Mouse (Mus musculus) heart, embryonic 12.5 days (tissue): Measurements from ENCODE around the gene Ccdc15. TPM values are rescaled to one million over a fixed set of nuclear protein-coding genes. Genes with fewer than 3 reads are reported as not detected.
A peak's percentile ranks its signal among the peaks of the same experiment; 100 is the strongest.

Experiments
- ATAC-seq: fragments of 200-750 bp; cut with Nextera tagmentation; 2 replicates; pipeline ENCODE4 v1.8.0; 2017; ENCODE audit warnings: moderate TSS enrichment, moderate library complexity; ENCODE audit not compliant: insufficient number of reproducible peaks, low FRiP score
- H3K27ac ChIP-seq: fragments of 300-500 bp; sonication (generic); 2 replicates; pipeline ENCODE4 v1.5.1; 2016; ENCODE audit warnings: mild to moderate bottlenecking, moderate library complexity; ENCODE audit not compliant: poor library complexity, severe bottlenecking
- H3K27me3 ChIP-seq: fragments of 300-500 bp; sonication (generic); replicated peaks from 2 replicates; pipeline ENCODE4 v1.6.1; 2016; ENCODE audit warnings: mild to moderate bottlenecking, moderate library complexity
- H3K36me3 ChIP-seq: fragments of 300-500 bp; sonication (generic); 2 replicates; pipeline ENCODE4 v1.6.1; 2016; ENCODE audit warnings: mild to moderate bottlenecking, moderate library complexity
- H3K4me1 ChIP-seq: fragments of 300-500 bp; sonication (generic); replicated peaks from 2 replicates; pipeline ENCODE4 v1.6.1; 2016; ENCODE audit warnings: mild to moderate bottlenecking
- H3K4me2 ChIP-seq: fragments of 300-500 bp; sonication (generic); 2 replicates; pipeline ENCODE4 v1.6.1; 2016; ENCODE audit warnings: mild to moderate bottlenecking, moderate library complexity
- H3K4me3 ChIP-seq: fragments of 300-500 bp; sonication (generic); 2 replicates; pipeline ENCODE4 v1.5.1; 2016; ENCODE audit warnings: mild to moderate bottlenecking
- H3K9ac ChIP-seq: fragments of 300-500 bp; sonication (generic); 2 replicates; pipeline ENCODE4 v1.6.1; 2016; ENCODE audit warnings: mild to moderate bottlenecking, moderate library complexity
- H3K9me3 ChIP-seq: fragments of 300-500 bp; sonication (generic); replicated peaks from 2 replicates; pipeline ENCODE4 v1.6.1; 2016; ENCODE audit warnings: mild to moderate bottlenecking, moderate library complexity
- WGBS: fragments of 180-500 bp; shearing (Covaris S2); methylation state at CpG from one replicate; pipeline ENCODE4 v1.1.7; 2016; 5-methylcytosine and 5-hydroxymethylcytosine counted together
- polyA plus RNA-seq: library from polyadenylated mRNA; unstranded; fragments of >200 nt; fragmentation: Nextera tagmentation; extraction: Ambion mirVana; gene quantifications from 2 replicates; pipeline ENCODE4 v1.2.1, GENCODE M21; 2016

Ccdc15 gene
- polyA plus RNA-seq: 5.4 and 5.6 TPM in 2 replicates

DNA sequence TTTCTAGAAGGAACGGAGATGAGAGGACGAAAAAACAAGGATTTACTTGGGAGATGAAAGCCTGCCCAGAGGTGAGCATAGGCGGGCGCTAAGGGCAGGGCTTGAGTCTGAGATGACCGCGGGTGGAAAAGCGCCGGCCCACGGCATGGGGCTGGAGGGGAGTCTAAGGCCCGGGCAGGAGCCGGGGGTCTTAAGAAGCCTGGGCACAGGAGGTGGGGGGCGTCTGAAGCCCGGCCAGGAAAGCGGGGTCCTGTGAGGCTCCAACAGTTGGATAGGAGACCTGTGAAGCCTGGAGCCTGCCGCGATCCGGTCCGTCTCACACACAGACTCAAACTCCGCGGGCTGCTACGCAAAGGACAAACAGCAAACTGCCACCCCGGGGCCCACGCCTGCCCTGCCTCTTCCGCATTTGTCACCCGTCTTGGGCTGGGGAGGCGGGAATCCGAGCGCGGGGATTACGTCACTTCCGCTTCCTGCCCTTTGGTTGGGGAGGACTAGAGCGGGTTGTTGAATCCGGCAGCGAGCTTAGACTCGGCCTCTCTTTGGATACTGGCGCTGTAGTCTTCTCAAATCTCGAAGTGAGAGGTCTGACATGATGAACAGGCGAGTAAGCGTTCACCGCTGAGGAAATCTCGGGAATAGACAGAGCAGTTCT is at the start of gene Ccdc15:
Gene Ccdc15 (minus strand): TSS at position 445 of the 655 bp plus-strand sequence.
- Histone ChIP-seq H3K27me3 (no peaks in the 10 kb centered on the region), H3K4me1 (peaks cover 4% of the 10 kb centered on the region), H3K9ac (peak within 1 kb of the TSS; percentile 80), H3K27ac (peak within 1 kb of the TSS; percentile 93), H3K36me3 (no peaks in the 10 kb centered on the region), H3K9me3 (no peaks in the 10 kb centered on the region), H3K4me3 (peak within 1 kb of the TSS; percentile 68), H3K4me2 (peak within 1 kb of the TSS; percentile 79)
- under 1% methylated on average over 41 of the region's 41 CpGs for WGBS
- peak; percentile 99 for ATAC-seq

DNA sequence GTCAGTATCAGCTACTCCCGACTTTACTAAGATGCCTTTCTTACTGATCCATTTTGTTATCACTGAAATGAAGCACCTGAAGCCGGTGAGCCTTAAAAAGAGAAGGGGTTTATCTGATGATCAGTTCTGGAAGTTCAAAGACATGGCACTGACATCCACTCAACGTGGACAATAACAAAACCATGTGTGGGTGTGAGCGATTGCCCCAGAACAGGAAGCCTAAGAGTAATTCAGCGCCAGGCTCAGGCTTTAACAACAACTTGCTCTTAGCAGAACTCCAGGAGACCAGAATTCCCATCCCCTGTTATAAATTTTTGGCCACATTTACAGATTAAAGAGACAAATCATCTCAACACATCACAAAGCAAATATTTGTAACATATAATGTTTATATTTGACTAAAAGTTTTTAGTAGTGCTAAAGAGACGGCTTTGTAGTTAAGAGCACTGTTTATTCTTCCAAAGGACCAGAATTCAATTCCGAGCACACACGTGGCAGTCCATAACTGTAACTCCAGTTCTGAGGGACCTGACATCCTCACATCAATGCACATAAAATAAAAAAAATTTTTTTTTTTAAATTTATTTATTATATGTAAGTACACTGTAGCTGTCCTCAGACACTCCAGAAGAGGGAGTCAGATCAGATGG is 45.4 kb upstream of the Ccdc15 start:
- H3K9ac ChIP-seq: no peak overlapping the region
- WGBS: 72% methylated on average over 8 of the region's 8 CpGs
- no peak overlapping the region for H3K27ac ChIP-seq
- no peaks in the 10 kb centered on the region for H3K9me3 ChIP-seq
- no peak overlapping the region for H3K4me3 ChIP-seq
- no peak for ATAC-seq
- H3K4me2 ChIP-seq: no peak overlapping the region
- H3K27me3 ChIP-seq: no peaks in the 10 kb centered on the region
- H3K4me1 ChIP-seq: no peaks in the 10 kb centered on the region
- no peaks in the 10 kb centered on the region for H3K36me3 ChIP-seq

DNA sequence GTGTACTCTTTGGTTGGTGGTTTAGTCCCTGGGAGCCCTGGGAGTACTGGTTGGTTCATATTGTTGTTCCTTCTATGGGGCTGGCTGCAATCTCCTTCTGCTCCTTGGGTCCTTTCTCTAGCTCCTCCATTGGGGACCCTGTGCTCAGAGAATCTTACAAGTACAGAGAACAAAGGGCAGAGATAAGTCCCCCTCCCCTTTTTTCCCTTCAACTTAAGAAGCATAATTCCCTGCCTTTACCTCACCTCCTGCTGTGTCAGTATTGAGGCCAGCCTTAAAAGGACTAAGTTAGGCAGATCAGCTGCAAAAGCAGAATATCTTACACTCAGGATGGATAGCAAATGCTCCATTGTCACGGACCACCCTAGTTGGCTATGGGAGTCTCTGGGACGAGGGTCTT is 43.8 kb upstream of the Ccdc15 start:
- H3K9me3 ChIP-seq: no peaks in the 10 kb centered on the region
- no peak overlapping the region for H3K9ac ChIP-seq
- H3K27me3 ChIP-seq: no peaks in the 10 kb centered on the region; the same call in 1 of the 2 replicates
- H3K27ac ChIP-seq: no peak overlapping the region
- H3K4me2 ChIP-seq: no peak overlapping the region
- WGBS: 62% methylated on average over 2 of the region's 2 CpGs
- no peak for ATAC-seq
- no peaks in the 10 kb centered on the region for H3K36me3 ChIP-seq
- no peaks in the 10 kb centered on the region for H3K4me1 ChIP-seq
- no peak overlapping the region for H3K4me3 ChIP-seq

DNA sequence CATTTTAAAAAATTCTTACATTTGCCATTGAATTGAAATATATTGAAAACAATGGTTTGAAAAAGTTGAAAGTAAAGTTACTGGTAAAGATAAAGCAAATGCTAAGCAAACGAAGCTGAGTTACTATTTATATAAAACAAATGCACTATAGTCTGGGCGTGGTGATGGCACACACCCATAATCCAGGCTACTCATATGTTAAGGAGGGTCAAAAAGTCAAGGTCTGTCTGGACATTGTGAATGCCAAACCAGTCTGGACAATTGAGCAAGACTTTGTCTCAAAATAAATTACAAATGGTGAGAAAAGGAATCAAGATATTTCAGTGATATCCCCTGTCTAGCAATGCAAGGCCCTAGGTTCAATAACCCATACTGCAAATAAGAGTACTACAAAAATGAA is 42.7 kb upstream of the Ccdc15 start:
- H3K27me3 ChIP-seq: peaks cover 3% of the 10 kb centered on the region
- WGBS: 61% methylated on average over 2 of the region's 2 CpGs
- no peak overlapping the region for H3K27ac ChIP-seq
- no peak overlapping the region for H3K9ac ChIP-seq
- no peaks in the 10 kb centered on the region for H3K9me3 ChIP-seq
- ATAC-seq: no peak
- H3K36me3 ChIP-seq: no peaks in the 10 kb centered on the region
- no peak overlapping the region for H3K4me2 ChIP-seq
- no peak overlapping the region for H3K4me3 ChIP-seq
- H3K4me1 ChIP-seq: no peaks in the 10 kb centered on the region

DNA sequence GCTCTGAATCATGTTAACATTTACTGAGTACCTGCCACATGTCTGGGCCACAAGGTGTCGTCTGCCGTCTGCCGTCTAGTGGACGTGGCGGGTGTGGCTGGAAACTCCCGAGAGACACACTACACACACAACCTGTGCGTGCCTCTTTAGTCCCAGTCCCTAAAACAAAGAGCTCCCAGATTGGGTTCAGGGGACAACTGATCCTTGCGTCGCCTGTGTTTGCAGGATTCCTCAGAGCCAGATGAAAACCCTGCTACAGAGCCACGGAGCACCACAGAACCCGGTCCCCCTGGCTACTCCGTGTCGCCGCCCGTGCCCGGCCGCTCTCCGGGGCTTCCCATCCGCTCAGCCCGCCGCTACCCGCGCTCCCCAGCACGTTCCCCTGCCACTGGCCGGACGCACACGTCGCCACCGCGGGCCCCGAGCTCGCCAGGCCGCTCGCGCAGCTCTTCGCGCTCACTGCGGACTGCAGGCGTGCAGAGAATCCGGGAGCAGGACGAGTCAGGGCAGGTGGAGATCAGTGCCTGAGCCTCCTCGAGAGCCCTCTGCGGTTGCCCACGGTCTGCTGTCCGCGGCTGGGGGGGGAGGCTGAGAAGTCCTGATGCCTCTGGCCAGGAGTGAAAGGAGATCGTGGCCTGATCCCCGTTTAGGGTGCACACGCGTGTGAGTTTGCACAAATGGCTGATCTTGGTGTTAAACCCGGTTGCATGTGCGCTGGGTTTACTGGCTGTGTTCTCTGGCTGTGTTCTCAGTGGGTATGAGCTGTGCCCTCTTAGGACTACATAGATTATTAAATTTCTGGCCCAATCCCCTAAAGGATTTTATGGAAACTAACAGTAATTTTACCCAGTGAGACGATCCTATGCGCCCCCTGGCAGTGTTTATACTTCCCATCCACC is 36.3 kb upstream of the Ccdc15 start:
- Histone ChIP-seq H3K4me1 (peaks cover 3% of the 10 kb centered on the region; the same call in 1 of the 2 replicates), H3K27me3 (peaks cover 40% of the 10 kb centered on the region), H3K9me3 (no peaks in the 10 kb centered on the region), H3K4me3 (peak overlapping the region; percentile 54), H3K4me2 (peak overlapping the region; percentile 88), H3K36me3 (no peaks in the 10 kb centered on the region), H3K9ac (peak overlapping the region; percentile 64), H3K27ac (no peak overlapping the region)
- WGBS: 8% methylated on average over 54 of the region's 54 CpGs
- peak; percentile 63 for ATAC-seq

DNA sequence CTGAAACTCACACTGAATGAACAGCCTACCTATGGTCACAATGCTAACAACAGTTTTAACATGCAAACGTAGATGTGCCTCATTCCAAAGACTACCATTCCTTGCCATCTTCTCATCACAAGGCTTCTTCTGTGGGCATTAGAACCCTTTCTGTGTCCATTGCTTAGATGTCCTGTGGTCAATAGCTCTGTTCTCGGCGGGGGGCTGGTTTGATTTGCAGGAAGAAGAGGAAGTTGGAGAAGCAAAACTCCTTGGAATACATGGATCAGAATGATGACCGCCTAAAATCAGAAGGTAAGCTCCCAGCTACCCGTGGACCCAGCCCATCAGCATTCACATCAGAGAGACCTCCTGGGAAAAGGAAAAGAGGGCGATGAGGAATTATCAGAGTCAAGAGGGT is 34.9 kb upstream of the Ccdc15 start:
- H3K4me3 ChIP-seq: no peak overlapping the region
- peaks cover 3% of the 10 kb centered on the region; the same call in 1 of the 2 replicates for H3K4me1 ChIP-seq
- no peak overlapping the region for H3K27ac ChIP-seq
- H3K9ac ChIP-seq: no peak overlapping the region
- no peaks in the 10 kb centered on the region for H3K9me3 ChIP-seq
- no peaks in the 10 kb centered on the region for H3K36me3 ChIP-seq
- 83% methylated on average over 6 of the region's 6 CpGs for WGBS
- H3K4me2 ChIP-seq: no peak overlapping the region
- peaks cover 40% of the 10 kb centered on the region for H3K27me3 ChIP-seq
- ATAC-seq: no peak

DNA sequence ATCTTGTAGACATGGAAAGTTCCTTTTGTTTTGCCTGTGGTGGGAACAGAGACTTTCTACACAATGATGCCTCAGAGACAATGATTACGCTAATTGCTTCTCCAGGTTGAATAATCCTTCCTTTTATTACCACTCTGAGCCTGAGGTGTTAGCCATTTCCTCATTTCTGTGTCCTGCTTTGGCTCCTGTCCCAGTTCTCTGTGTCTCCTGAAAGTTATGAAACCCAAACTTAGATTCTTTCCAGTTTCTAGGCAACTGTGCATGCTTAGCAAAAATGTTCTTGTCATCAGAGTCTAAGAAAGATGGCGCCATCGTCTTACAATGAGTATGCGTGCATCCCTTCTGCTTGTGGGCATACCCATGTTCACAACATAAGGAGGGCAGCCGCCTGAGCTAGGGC is 27.5 kb upstream of the Ccdc15 start:
- ATAC-seq: no peak
- H3K9ac ChIP-seq: no peak overlapping the region
- no peak overlapping the region for H3K4me2 ChIP-seq
- H3K36me3 ChIP-seq: no peaks in the 10 kb centered on the region
- 92% methylated on average over 5 of the region's 5 CpGs for WGBS
- H3K4me1 ChIP-seq: no peaks in the 10 kb centered on the region
- no peaks in the 10 kb centered on the region for H3K9me3 ChIP-seq
- no peak overlapping the region for H3K4me3 ChIP-seq
- no peaks in the 10 kb centered on the region for H3K27me3 ChIP-seq
- no peak overlapping the region for H3K27ac ChIP-seq

DNA sequence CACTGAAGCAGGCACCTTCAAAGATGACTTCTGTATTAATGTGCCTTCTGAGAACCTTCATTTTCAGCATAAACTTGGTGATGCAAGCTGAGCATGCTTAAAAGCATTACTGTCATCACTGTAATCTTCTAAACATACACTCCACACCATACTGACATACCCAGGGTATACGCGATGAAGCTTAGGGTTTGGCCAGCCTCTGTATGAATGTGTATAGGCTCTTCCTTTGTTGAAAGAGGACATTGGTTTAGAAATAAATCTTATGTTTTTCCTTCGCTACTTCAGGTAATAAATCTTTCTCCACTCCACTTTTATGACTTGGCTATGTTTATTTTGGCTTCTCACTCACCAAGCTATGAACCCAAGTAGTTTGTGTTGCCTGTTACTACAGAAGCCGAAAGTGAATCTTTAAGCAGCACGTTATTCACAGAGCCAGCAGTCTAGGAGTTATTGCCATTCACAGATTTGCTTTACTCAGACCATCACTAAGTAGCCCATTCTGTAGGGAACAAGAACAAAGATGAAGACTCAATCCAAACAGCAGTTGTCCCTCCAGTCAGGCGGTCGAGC is 23.1 kb upstream of the Ccdc15 start:
- no peaks in the 10 kb centered on the region for H3K27me3 ChIP-seq
- 86% methylated on average over 7 of the region's 7 CpGs for WGBS
- no peak overlapping the region for H3K4me2 ChIP-seq
- no peak overlapping the region for H3K9ac ChIP-seq
- no peak for ATAC-seq
- no peaks in the 10 kb centered on the region for H3K36me3 ChIP-seq
- H3K27ac ChIP-seq: no peak overlapping the region
- H3K4me3 ChIP-seq: no peak overlapping the region
- H3K9me3 ChIP-seq: no peaks in the 10 kb centered on the region
- H3K4me1 ChIP-seq: no peaks in the 10 kb centered on the region

DNA sequence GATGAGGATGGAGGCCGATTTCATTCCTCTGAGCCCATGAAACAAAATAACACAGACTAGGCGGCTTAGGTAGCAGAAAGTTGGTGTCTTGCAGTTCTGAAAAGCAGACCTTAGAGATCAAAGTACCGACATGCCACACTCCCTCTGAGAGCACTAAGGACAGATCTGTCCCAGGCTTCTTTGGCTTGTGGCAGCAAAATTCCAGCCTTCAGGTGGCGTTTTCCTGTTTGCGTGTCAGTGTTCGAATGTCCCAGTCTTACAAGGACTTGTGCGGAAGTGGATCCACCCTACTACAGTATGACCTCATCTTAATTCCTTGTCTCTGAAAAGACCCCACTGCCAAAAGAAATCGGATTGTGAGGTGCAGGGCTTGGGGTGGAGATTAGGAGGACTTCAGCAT is 20.6 kb upstream of the Ccdc15 start:
- H3K4me1 ChIP-seq: no peaks in the 10 kb centered on the region
- no peak overlapping the region for H3K4me2 ChIP-seq
- H3K9me3 ChIP-seq: no peaks in the 10 kb centered on the region
- H3K36me3 ChIP-seq: no peaks in the 10 kb centered on the region
- no peak overlapping the region for H3K27ac ChIP-seq
- 63% methylated on average over 8 of the region's 8 CpGs for WGBS
- no peaks in the 10 kb centered on the region for H3K27me3 ChIP-seq
- no peak overlapping the region for H3K4me3 ChIP-seq
- no peak for ATAC-seq
- no peak overlapping the region for H3K9ac ChIP-seq

DNA sequence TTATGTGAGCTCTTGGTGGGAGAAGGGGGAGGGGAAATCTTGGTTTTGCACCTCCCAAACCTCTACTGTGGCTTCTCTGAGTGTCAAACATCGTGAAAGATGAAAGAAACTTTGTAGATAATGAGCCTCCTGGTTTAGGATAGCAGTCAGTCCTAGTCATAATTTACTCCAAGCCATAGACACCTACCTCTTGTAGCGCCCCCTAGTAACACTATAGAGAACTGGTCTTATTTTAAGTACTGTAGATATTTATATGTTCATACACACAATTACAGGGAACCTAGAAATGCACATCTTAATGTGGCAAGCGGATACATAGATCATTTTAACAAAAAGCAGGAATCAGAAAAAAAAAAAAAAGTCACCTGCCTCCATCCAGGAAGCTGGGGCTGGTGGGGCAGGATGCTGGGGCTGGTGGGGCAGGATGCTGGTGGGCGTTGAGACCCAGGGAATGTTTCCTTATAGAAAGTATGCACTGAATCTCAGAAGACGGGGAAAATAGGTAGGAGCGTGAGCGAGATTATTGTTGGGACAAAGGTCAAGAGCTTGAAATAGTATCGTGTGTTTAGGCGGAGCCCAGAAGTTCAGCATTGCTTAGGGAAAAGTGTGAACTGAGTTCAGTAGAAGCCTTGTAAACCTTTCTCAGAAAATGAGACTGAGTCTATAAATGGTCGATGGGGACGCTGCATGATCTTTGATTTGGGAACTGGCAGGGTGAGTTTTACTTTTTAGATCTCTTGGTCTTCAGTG is 20.0 kb upstream of the Ccdc15 start:
- Histone ChIP-seq H3K27me3 (no peaks in the 10 kb centered on the region), H3K36me3 (no peaks in the 10 kb centered on the region), H3K4me2 (no peak overlapping the region), H3K4me3 (no peak overlapping the region), H3K9ac (no peak overlapping the region), H3K9me3 (no peaks in the 10 kb centered on the region), H3K4me1 (no peaks in the 10 kb centered on the region), H3K27ac (no peak overlapping the region)
- ATAC-seq: no peak
- WGBS: 68% methylated on average over 11 of the region's 11 CpGs
